Mouse (Mus musculus) kidney, embryonic 16.5 days (tissue): Measurements from ENCODE around the gene Espl1. TPM values are rescaled to one million over a fixed set of nuclear protein-coding genes. Genes with fewer than 3 reads are reported as not detected.

Experiments used
- ATAC-seq: fragments of 200-750 bp; cut with Nextera tagmentation; 2 replicates; pipeline ENCODE4 v1.8.0; 2017; ENCODE audit warnings: moderate TSS enrichment; ENCODE audit not compliant: low FRiP score, low TSS enrichment
- H3K27ac ChIP-seq: fragments of 300-500 bp; sonication (generic); 2 replicates; pipeline ENCODE4 v1.5.1; 2014; ENCODE audit warnings: low read length
- H3K27me3 ChIP-seq: fragments of 300-500 bp; sonication (generic); 2 replicates; pipeline ENCODE4 v1.6.1; 2014; ENCODE audit warnings: low read length, control low read depth, mixed read lengths; ENCODE audit not compliant: insufficient read depth
- H3K36me3 ChIP-seq: fragments of 300-500 bp; sonication (generic); 2 replicates; pipeline ENCODE4 v1.6.1; 2014; ENCODE audit warnings: low read length, control low read depth, mixed read lengths; ENCODE audit not compliant: insufficient read depth
- H3K4me1 ChIP-seq: fragments of 300-500 bp; sonication (generic); 2 replicates; pipeline ENCODE4 v1.6.1; 2014; ENCODE audit warnings: low read length, control low read depth, mixed read lengths; ENCODE audit not compliant: insufficient read depth
- H3K4me2 ChIP-seq: fragments of 300-500 bp; sonication (generic); replicated peaks from 2 replicates; pipeline ENCODE4 v1.6.1; 2014; ENCODE audit warnings: low read depth, low read length
- H3K4me3 ChIP-seq: fragments of 300-500 bp; sonication (generic); 2 replicates; pipeline ENCODE4 v1.5.1; 2014; ENCODE audit warnings: mild to moderate bottlenecking, low read length
- H3K9ac ChIP-seq: fragments of 300-500 bp; sonication (generic); replicated peaks from 2 replicates; pipeline ENCODE4 v1.6.1; 2014; ENCODE audit warnings: low read length
- H3K9me3 ChIP-seq: fragments of 300-500 bp; sonication (generic); 2 replicates; pipeline ENCODE4 v1.6.1; 2016; ENCODE audit warnings: low read length, control low read depth
- WGBS: fragments of 180-500 bp; shearing (Covaris S2); extraction: QIAGEN DNeasy Blood & Tissue Kit; methylation state at CpG from one replicate; pipeline ENCODE4 v1.1.7; 2014; 5-methylcytosine and 5-hydroxymethylcytosine counted together
- polyA plus RNA-seq: library from polyadenylated mRNA; unstranded; fragments of >200 nt; fragmentation: Nextera tagmentation; extraction: Ambion mirVana; gene quantifications from 2 replicates; pipeline ENCODE4 v1.2.1, GENCODE M21; 2015

Espl1 gene
- polyA plus RNA-seq, result 31.4 and 33.6 TPM in 2 replicates

DNA sequence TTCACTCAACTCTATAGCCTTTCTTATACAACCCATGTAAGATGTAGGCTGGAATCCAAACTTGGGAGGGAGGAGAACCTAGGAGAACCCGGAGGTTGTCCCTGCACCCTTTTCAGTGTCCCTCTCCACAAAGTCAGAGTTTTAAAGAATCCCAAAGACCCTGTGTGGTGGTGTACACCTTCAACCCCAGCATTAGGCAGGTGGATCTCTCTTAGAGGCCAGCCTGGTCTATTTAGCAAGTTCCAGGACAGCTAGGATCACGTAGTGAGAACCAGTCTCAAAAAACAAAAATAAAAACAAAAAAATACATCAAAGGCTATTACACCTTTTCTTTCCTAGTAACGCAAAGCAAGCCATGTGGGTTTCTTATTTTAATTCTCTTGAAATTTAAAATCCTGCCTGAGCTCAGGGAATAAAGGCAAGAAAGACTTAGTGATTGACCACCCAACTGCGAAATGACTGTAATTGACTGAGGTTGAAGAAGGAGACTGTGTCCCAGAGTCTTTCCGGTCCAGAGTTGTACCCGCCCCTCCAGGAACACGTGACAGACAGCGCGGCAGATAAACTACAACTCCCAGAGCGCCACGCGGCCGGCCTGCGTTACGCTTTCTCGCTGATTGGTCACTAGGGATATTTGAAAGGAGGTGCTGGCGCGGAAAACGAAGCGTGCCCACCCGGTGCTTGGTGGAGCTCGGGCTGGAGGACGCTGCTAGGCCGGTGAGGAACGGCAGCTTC, at the start of gene Espl1:
TSS of gene Espl1 (plus strand) at position 634 of the 735 bp plus-strand sequence.
- Histone ChIP-seq H3K27ac (peak within 1 kb of the TSS; percentile 48), H3K9ac (peak within 1 kb of the TSS; percentile 71), H3K27me3 (no peaks in the 10 kb centered on the region), H3K9me3 (no peaks in the 10 kb centered on the region), H3K4me1 (peaks cover 8% of the 10 kb centered on the region), H3K36me3 (peaks cover 19% of the 10 kb centered on the region), H3K4me3 (peak within 1 kb of the TSS; percentile 68), H3K4me2 (peak within 1 kb of the TSS; percentile 73)
- 6% methylated on average over 25 of the region's 25 CpGs for WGBS
- peak; percentile 99 for ATAC-seq

DNA sequence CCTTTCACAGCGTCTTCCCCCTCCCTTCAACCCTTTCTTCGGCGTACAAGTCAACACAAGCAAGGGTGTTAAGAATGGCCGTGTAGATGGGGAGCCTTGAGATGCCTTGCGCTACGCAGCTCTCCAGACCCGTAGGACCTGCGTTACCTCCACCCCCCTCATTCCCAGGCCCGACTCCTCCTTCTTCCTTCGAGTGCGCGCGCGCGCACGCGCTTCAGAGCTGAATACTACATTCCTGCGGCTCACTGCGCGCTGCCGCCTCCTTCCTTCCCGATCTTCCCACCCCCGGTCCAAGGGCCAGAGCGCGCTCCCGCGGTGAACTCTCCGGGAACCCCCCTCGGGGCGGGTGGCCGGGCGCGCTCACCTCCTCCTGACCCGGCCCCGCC, 49.2 kb upstream of the Espl1 start:
- peak; percentile 77 for ATAC-seq
- under 1% methylated on average over 31 of the region's 35 CpGs for WGBS
- H3K27ac ChIP-seq, result peak overlapping the region; percentile 99

DNA sequence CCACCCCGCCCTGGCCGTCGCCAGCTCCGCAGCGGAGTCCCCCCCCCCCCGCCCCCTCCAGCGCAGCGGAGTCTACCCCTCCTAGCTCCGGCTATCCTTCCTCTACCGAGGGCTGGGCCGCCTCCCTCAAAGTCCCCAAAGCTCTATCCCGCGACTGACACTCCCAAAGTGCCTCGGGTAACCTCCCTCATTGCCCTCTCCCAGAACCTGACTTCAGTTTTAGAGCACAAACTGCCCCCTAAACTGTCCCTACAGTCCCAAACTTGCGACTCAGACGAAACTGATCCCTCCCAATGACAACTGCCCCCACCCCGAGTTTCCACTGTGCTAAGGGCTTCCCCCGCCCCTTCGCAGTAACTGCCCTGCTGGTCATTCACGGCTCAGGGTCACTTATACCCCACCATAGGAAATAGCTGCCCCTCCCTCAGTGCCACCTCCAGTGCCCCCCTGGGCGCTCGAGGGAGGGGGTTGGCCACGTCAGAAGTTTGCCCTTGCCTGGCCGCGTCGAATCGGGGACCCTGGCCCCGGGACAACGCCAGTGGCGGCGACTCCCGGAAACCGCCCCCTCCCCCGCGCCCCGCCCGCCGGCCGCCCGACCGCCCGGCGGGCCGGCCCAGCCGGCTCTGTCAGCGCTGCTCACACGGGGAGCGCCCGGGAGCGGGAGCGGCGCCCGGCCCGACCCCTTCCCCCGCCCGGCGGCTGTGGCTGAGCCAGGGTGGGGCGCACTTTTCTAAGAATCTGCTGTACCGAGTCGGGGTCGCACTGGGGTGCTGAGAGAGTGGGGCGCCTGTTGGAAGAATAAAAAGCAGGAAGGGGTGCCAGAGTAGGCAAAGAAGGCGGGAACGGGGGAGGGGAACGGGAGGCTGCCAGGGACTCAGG, 48.6 kb upstream of the Espl1 start:
- H3K4me1 ChIP-seq, result peaks cover 54% of the 10 kb centered on the region
- ATAC-seq, result peak; percentile 70
- under 1% methylated on average over 51 of the region's 65 CpGs for WGBS

More for the DNA sequence above, 49.2 kb upstream of the Espl1 start:
- Histone ChIP-seq H3K4me1 (peaks cover 60% of the 10 kb centered on the region), H3K4me3 (peak overlapping the region; percentile 71), H3K9ac (peak overlapping the region; percentile 84), H3K9me3 (no peaks in the 10 kb centered on the region), H3K27me3 (no peaks in the 10 kb centered on the region), H3K36me3 (no peaks in the 10 kb centered on the region), H3K4me2 (peak overlapping the region; percentile 98)

DNA sequence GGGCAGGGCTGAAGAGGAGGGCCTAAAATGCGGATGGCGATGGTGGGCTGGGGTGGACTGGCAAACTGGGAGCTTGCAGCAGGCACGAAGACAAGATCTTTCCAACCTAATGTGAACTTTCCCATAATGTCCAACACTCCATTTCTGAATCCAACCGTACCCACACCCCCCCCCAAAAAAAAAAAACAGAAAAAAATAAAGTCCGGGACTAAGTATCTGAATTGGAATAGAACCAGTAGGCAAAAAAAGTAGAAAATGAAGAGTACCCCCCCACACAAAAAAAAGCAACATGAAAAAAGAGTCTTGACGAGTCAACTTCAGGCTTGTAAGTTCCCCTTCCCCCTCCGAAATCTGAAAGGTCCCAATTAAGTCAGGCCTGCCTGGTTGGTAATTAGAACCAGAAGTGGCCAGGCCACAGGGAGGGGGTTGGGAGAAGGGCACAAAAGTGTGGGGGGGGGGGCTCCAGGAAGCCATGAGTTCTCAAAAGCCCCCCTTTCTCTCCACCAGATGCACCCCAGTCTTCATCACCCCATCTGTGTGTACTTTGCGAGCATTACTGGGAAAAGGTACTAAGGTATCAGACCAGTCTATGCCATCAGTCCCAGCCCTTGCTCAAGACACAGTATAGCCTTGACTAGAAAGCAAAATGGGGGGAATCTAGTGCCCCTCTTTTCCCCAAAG, 47.8 kb upstream of the Espl1 start:
- no peak for ATAC-seq
- Histone ChIP-seq H3K9me3 (no peaks in the 10 kb centered on the region), H3K4me3 (peak overlapping the region; percentile 71), H3K27ac (peak overlapping the region; percentile 99), H3K4me2 (peak overlapping the region; percentile 98), H3K36me3 (peaks cover 4% of the 10 kb centered on the region; the same call in 1 of the 2 replicates), H3K27me3 (no peaks in the 10 kb centered on the region), H3K4me1 (peaks cover 46% of the 10 kb centered on the region), H3K9ac (peak overlapping the region; percentile 84)
- WGBS, result 12% methylated on average over 8 of the region's 8 CpGs

More for the DNA sequence above, 48.6 kb upstream of the Espl1 start:
- peaks cover 4% of the 10 kb centered on the region; the same call in 1 of the 2 replicates for H3K36me3 ChIP-seq
- H3K27ac ChIP-seq, result peak overlapping the region; percentile 99
- H3K4me2 ChIP-seq, result peak overlapping the region; percentile 98
- H3K27me3 ChIP-seq, result no peaks in the 10 kb centered on the region
- H3K4me3 ChIP-seq, result peak overlapping the region; percentile 71
- H3K9me3 ChIP-seq, result no peaks in the 10 kb centered on the region
- H3K9ac ChIP-seq, result peak overlapping the region; percentile 84

DNA sequence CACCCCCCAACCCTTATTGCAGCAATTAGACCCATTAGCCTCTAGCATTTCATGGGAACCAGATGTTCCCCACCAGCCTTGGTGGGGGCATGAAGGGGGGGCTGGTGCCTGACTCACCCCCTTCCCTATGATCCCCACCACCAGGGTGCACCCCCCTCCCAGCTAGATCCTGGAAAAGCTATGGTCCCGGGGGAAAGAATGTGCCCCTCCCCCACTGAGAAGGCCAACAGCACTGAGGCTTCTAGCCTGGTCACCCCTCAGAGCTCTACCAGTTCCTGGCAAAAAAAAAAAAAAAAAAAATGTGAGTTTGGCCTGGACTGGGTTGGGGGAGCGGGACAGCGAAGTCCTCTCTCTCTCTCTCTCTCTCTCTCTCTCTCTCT, 47.3 kb upstream of the Espl1 start:
- Histone ChIP-seq H3K27me3 (no peaks in the 10 kb centered on the region), H3K27ac (peak overlapping the region; percentile 99), H3K36me3 (peaks cover 4% of the 10 kb centered on the region; the same call in 1 of the 2 replicates), H3K9me3 (no peaks in the 10 kb centered on the region), H3K4me2 (peak overlapping the region; percentile 98), H3K4me3 (peak overlapping the region; percentile 26), H3K4me1 (peaks cover 41% of the 10 kb centered on the region), H3K9ac (peak overlapping the region; percentile 60)
- ATAC-seq, result no peak
- WGBS, result 0% methylated on average over 1 of the region's 3 CpGs

DNA sequence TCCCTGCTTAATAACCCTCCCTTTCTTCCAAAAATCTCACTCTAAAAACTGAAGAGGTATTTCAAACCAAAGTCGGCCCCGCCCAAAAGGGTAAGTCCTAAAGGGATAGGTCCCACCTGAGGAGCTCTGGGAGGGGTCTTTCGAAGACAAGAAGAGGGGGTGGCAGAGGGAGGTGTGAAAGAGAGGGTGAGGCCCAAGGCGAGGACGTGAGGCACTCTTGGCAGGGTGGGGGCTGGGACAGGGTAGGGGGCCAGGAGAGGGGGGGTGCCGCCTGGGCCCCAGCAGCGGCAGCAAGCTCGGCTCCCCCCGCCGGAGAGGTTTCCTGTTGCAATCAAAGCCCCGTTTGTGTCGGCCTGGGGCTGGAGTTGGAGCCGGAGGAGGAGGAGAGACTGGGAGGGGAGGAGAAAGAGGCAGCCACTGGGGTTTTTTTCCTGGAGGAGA, 46.8 kb upstream of the Espl1 start:
- 0% methylated on average over 13 of the region's 13 CpGs for WGBS
- peak overlapping the region; percentile 99 for H3K27ac ChIP-seq
- H3K36me3 ChIP-seq, result peaks cover 4% of the 10 kb centered on the region; the same call in 1 of the 2 replicates
- peaks cover 36% of the 10 kb centered on the region for H3K4me1 ChIP-seq
- H3K9me3 ChIP-seq, result no peaks in the 10 kb centered on the region
- no peak for ATAC-seq
- peak overlapping the region; percentile 98 for H3K4me2 ChIP-seq
- peak overlapping the region; percentile 26 for H3K4me3 ChIP-seq
- H3K9ac ChIP-seq, result peak overlapping the region; percentile 60
- no peaks in the 10 kb centered on the region for H3K27me3 ChIP-seq

DNA sequence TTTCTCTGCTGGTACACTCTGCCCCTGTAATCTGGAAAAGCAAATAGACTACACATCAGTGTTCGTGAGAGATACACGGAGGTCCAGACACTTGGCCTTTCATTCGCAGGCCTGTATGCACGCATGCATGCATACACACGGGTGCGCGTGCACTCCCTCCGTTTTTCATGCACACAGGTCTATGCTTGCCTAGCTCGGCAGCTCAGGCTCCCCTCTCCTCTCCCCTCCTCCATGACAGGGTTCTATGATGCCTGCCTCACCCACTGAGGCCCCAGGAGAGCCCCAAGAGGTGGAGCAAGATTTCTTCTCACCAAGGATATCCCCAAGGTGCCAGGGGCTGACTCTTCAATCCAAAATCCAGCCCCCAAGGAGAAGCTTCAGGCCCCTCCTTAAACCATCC, 46.1 kb upstream of the Espl1 start:
- Histone ChIP-seq H3K4me2 (peak overlapping the region; percentile 98), H3K27ac (peak overlapping the region; percentile 99), H3K9me3 (no peaks in the 10 kb centered on the region), H3K36me3 (peaks cover 4% of the 10 kb centered on the region; the same call in 1 of the 2 replicates), H3K9ac (peak overlapping the region; percentile 60; the same call in 1 of the 2 replicates), H3K27me3 (no peaks in the 10 kb centered on the region), H3K4me3 (no peak overlapping the region), H3K4me1 (peaks cover 30% of the 10 kb centered on the region)
- 45% methylated on average over 9 of the region's 9 CpGs for WGBS
- no peak for ATAC-seq

DNA sequence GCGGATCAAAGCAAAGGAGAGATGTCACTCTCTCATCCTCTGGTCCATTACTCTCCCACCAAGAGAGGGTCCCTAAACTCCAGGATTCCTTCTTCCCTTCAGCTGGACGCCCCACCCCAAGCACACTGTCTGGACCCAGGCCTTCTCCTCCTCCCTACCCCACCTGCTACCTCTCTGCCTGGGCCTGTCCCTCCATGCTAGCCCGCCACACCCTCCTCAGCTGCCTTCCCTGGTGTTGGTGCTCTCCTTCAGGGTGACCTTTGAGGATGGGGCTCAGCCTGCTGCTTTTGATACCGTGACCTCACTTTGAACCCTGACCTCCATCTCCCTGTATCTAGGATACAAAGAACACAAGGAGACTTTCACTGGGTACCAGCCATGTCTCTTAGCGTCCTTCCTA, 45.5 kb upstream of the Espl1 start:
- H3K27me3 ChIP-seq, result no peaks in the 10 kb centered on the region
- no peaks in the 10 kb centered on the region for H3K9me3 ChIP-seq
- H3K27ac ChIP-seq, result no peak overlapping the region
- no peak overlapping the region for H3K9ac ChIP-seq
- ATAC-seq, result no peak
- H3K36me3 ChIP-seq, result peaks cover 4% of the 10 kb centered on the region; the same call in 1 of the 2 replicates
- no peak overlapping the region for H3K4me2 ChIP-seq
- WGBS, result 69% methylated on average over 5 of the region's 5 CpGs
- H3K4me3 ChIP-seq, result no peak overlapping the region
- peaks cover 30% of the 10 kb centered on the region for H3K4me1 ChIP-seq

DNA sequence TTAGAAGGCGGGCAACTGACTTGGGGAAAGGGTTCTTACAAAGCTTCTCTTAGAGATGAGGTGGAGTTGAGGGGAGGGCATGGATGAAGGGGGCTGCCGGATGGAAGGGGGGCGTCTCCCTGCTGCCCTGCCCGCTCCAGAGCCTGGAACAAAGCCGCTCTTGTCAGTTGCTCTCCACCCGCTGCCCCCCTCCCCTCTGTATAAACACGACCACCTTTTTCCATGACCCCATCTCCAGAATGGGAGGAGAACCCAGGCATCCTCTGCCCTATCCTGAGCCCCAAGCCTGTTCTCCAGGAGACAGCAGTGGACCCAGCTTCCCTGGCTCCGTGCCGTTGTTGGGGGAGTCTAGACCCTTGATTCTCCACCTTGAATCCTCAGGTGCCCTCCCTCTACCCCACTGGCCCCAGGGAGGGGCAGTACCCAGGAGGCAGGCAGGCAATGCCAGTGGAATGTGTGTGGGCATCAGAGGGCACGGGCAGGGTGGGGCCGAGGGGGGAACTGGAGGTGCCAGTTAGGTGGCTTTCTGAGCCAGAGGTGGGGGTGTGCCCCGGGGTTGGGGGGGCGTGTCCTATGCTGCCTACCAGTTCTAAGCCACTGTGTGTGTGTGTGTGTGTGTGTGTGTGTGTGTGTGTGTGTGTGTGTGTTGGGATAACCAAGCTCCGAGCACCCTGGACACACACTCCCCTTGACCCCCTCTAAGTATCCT, 40.4 kb upstream of the Espl1 start:
- Histone ChIP-seq H3K4me1 (peaks cover 38% of the 10 kb centered on the region), H3K4me2 (peak overlapping the region; percentile 92), H3K4me3 (peak overlapping the region; percentile 23), H3K27me3 (no peaks in the 10 kb centered on the region), H3K36me3 (peaks cover 4% of the 10 kb centered on the region; the same call in 1 of the 2 replicates), H3K9me3 (no peaks in the 10 kb centered on the region), H3K27ac (no peak overlapping the region), H3K9ac (peak overlapping the region; percentile 67; the same call in 1 of the 2 replicates)
- no peak for ATAC-seq
- 60% methylated on average over 14 of the region's 14 CpGs for WGBS
